Mouse (Mus musculus): ENCODE results near the gene Bend3.
"Not testable (repeated sequence)": the region's sequence is repeated elsewhere in the genome, so short reads cannot be mapped to it uniquely, and the experiment has no call there.

The Bend3 gene

DNA sequence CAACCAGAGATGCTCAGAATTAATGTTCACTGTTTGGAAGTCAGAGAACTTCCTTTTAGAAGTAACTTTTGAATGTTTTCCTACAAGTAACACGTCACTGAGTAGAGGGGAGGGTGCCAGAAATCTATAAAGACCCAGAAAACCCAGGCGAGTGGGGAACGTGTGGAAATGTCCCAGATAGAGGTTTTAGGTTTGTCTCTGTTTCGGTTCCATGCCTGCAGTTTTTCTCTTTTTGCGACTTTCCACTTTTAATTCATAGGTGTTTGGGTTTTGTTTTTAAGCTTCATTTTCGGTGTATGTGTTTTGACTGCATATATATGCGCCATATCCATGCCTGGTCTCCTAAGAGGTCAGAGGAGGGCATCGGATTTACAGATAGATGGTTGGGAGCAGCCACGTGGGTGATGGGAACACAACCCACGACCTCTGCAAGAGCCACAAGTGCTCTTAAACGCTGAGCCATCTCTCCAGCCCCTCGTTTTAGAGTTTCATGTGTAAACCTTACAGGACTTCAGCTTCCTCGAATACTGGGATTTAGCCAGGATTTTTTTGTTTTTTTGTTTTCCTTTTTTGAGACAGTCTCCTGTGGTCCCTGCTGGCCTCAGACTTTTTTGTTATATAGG, 1.7 kb downstream of the Bend3 start:
- no peak for DNase-seq

GRCm38 (mm10) chr10:43481179-43481578, 2.5 kb downstream of the Bend3 start:
- DNase-seq, result no peak

DNA sequence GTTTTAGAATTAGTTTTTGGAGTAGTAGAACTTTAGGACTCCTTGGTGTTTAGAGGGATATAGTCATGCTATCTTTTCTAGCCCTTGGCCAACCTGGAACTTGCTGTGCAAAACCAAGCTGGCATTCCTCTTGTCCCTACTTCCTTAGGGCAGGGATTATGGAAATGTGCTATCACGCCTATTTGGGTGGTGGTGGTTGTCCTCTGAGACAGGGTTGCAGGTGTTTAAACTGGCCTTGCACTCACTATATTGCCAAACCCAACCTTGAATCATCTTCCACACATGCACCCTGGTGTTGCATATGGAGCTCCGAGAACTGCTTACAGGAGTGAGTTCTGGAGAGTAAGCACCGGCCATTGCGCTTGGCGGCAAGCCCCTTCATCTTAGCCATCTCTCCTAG, 3.4 kb downstream of the Bend3 start:
- no peak for DNase-seq

- peak; percentile 37 to 55 for DNase-seq
Measured at GRCm38 (mm10) chr10:43483426-43483995, 4.9 kb downstream of the Bend3 start.

DNA sequence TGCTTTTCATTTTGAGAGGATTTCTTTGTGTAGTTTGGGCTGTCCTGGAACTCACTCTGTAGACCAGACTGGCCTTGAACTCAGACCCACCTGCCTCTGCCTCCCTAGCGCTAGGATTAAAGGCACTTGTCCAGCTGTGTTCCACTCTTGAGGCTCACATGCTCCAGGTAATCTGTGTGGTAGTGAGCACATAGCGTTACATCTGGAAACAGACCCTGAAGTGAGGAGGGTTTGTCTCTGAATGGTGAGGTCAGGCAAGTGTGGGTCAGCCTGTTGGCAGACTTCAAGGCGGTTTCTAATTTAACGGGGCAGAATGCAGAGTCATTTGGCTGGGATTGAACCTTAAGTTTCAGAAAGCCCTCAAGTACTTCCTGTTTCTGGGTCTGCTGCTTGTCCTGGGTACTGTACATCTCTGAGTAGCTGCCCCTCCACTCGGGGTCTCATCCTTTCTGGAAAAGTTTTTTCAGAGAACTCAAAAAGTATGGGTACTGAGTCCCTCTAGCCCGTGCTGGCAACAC, 7.2 kb downstream of the Bend3 start:
- DNase-seq, result no peak

GRCm38 (mm10) chr10:43487441-43488010, 8.9 kb downstream of the Bend3 start:
- no peak for DNase-seq

DNA sequence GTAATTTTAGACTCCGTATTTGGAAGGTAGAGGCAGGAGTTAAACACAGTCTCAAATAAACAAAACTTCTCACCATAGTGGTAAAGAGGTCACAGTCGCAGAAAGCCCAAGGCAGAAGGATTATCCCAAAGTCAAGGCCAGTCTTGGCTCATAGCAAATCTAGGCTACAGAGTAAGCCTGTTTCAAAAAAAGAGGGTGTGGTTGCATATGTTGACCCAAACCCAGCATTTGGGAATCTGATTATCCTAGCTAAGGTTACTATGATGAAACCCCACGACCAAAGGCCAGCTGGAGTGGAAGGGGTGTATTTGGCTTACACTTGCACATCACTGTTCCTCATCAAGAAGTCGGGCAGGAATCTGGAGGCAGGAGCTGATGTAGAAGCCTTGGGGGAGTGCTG, 9.6 kb downstream of the Bend3 start:
- no peak for DNase-seq

- DNase-seq, result no peak
Measured at GRCm38 (mm10) chr10:43489139-43489538, 10.5 kb downstream of the Bend3 start.

- DNase-seq, result peak; percentile 18 to 46
Measured at GRCm38 (mm10) chr10:43489550-43489949, 10.9 kb downstream of the Bend3 start.

GRCm38 (mm10) chr10:43490034-43490433, 11.4 kb downstream of the Bend3 start:
- no peak for DNase-seq

GRCm38 (mm10) chr10:43490846-43491245, 12.2 kb downstream of the Bend3 start:
- peak in 1 of 2 experiments; percentile 17 for DNase-seq

- no peak for DNase-seq
Measured at GRCm38 (mm10) chr10:43502599-43502998, 24.0 kb downstream of the Bend3 start.

- no peak for DNase-seq
Measured at GRCm38 (mm10) chr10:43504291-43504690, 25.7 kb downstream of the Bend3 start.

DNA sequence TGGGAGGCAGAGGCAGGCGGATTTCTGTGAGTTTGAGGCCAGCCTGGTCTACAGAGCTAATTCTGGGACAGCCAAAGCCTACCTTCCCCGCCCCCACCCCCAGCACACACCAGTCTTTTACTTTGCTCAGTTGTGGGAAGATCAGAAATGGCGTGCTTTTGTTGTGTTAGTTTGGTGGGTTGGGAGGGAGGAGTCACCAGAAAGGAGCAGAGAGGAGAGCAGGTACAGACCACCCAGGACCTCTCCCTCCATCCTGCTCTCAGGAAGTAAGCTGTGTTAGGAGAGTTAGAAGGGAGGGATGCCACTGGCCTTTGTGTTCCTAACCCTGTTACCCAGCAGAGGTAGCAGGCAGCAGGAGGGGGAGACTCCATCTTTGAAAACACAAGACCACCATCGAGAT, 28.4 kb downstream of the Bend3 start:
- no peak for DNase-seq

- no peak for DNase-seq
Measured at GRCm38 (mm10) chr10:43509228-43509627, 30.6 kb downstream of the Bend3 start.

- no peak for DNase-seq
Measured at GRCm38 (mm10) chr10:43512976-43513375, 34.3 kb downstream of the Bend3 start.

DNA sequence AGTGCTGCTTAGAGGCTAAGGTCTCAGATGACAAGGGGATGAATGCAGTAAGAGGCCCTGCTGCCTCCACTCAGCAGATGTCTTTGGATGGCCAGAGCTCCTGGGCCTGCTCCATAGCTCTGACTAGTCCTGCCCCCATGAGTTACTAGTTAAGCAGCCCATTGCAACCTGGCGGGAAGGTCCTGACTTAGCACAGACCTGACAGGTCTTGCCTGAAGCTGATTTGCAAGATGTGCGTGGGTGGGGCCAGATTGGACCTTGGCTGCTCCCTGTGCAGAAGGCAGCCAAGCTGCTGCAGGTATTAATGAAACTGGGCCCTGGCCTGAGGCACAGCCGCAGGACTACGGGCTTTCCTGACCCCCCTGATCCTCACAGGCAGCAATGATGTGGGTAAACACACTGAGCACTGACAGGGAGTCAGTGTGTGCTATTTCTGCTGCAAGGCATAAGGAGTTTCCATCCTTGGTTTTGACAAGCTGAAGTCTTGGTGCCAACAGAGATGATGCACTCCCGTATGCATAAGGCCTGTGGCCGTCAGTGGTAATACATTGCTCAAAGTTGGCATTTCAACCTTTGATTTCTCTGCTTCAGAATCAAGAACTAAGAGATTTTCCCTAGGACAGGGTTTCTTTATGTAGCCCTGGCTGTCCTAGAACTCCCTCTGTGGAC, 38.5 kb downstream of the Bend3 start:
- peak; percentile 52 to 69 for DNase-seq

GRCm38 (mm10) chr10:43517836-43518235, 39.2 kb downstream of the Bend3 start:
- peak; percentile 57 to 71 for DNase-seq

DNA sequence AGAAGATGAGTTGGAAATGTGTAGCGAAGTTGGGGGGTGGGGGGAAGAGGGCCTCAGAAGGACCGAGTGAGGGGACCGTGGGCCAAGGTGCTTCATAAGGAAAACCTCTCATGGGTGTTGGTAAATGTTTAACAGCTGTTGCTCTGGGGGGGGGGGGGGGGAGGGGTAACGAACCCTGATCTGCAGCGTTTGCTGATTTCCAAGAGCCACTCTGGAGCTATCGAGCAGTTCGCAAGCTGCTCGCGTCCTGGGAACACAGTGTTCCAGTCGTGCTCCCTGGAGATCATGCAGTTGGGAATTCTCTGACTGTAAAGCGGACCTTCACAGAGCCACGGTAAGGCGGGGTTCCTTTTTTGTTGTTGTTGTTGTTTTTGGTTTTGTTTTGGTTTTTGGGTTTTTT, 39.7 kb downstream of the Bend3 start:
- DNase-seq, result peak; percentile 36 to 53

DNA sequence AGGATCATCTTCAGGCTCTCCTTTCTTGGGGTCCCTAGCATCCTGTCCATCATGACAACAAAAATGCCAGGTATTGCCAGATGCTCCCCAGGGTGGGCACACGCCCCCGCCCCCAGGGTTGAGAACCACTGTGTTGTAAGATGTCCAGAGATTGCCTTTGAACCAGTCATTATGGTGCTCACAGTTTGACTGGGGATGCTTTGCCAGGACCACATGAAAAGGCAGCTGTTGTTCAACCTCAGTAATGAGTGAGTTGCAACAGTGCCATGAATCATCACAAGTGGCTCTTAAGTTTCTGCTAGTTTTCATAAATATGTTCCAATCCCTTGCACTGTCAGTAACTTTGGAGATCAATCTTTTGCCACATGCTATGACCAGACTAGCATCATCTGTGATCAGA, 41.3 kb downstream of the Bend3 start:
- DNase-seq, result no peak

DNA sequence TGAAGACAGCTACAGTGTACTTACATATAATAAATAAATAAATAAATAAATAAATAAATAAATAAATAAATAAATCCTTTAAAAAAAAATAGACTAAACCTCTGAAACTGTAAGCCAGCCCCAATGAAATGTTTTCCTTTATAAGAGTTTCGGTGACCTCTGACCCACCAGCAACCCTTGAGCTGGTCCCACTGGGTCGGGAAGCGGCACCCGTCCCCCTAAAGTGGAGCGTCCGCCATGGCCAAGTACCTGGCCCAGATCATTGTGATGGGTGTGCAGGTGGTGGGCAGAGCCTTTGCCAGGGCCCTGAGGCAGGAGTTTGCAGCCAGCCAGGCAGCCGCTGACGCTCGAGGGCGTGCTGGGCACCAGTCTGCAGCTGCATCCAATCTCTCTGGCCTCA, 45.3 kb downstream of the Bend3 start, which contains the start of gene Gm9803:
TSS of gene Gm9803 (plus strand) at position 154 of the 400 bp plus-strand sequence.
- not testable (repeated sequence) for DNase-seq

DNA sequence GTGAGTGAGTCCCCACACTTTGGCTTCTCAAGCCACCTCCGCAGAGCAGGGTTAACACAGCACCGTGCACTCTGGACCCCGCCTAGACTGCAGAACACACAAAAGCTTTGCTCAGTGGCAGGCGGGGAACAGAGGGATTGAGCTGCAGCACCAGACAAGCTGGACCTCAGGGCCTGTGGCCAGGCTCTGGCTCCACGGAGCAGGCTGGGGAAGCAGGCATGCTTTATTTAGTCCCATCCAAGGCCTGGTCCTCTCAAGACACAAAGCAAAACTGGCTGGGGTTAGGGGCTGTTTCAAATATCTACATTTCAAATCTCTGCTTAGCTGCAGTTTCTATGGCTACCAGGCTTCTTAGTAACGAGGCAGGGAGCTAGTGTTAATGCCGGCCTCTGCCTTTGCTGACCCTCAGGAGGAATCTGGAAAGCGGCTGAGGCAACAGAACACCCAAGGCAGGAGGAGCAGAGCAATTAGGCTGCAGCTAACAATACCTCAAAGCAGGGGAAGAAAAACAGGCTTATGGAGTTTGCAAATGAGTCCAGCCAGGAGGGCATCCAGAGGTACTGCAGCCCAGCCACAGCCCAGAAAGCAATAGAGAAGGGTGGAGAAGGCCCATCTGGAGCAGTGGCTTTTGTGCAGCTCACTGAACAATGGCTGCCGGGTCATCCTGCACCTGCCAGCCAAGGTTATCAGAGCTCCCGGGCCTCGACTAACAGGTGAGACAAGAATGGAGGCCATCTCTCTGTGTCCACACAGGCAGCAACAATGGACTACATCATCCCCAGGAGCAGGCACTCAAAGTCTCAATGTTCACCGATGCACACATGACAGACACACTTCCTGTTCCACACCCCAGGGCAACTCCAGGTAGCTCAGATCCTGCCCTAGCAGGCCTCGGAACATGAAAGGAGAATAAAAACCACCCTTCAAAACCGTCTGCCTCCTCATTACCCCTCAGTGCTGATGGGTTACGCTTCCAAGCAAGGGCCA, 48.9 kb downstream of the Bend3 start:
- DNase-seq, result peak in 1 of 2 experiments; percentile 23

Measured in kidney, postnatal 4 days (tissue).